In genomic region chr2:71188861-71189260, GRCm38 (mm10) we compare ENCODE assay signal across 17 mouse cellular contexts. TPM values are rescaled to one million over a fixed set of nuclear protein-coding genes. Genes with fewer than 3 reads are reported as not detected.
DNase-seq lines count a peak whose midpoint lies in the region.
"Had no signal": no experiment of that assay in that cellular context is flagged by ENCODE, and none has a peak within 500 bp of the region (broad histone marks: within the 10 kb centered on the region; RNA-seq: fewer than 3 reads in every experiment).

No protein-coding gene starts in this region.

- DNase-seq in heart, adult 11 months, result peak; percentile 22
- DNase-seq in heart, adult 9 months (ENCODE audit: low spot score in 2 of 2), result no peak
- DNase-seq in ES-CJ7 (ENCODE audit: low read depth, low spot score), result peak; percentile 84
- DNase-seq in kidney, adult 8-10 months, result peak; percentile 60 to 78
- DNase-seq in kidney, postnatal 14 days, result peak; percentile 76
- no peak for DNase-seq in right cerebral cortex, adult 18-20 months
- no peak for DNase-seq in cerebellum, adult 18-20 months
- no peak for DNase-seq in left cerebral cortex, adult 18-20 months (ENCODE audit: low spot score in 2 of 2)
- DNase-seq: adrenal gland, postnatal 36 days; cerebellum, postnatal 10 days; gastrocnemius, postnatal 14 days; heart, adult 18-20 months; heart, postnatal 14 days; layer of hippocampus, adult 9-11 months; lung, embryonic 14.5 days; lung, postnatal 36 days; right cerebral cortex, postnatal 4 days had no signal

RNA-seq across cellular contexts. Expression of gene Dync1i2, which starts 22.6 kb away (rescaled TPM):
- total RNA-seq in left cerebral cortex, adult 18-20 months (2021), result 100 to 1,000 TPM; 124 to 125 TPM

Comparison
In these comparisons a context has a peak if more than half of its experiments do, and no peak if none do; other contexts are left out.
1. DNase-seq: peak in heart, adult 11 months (single experiment), ES-CJ7 (single experiment), kidney, adult 8-10 months (2 of 2) and kidney, postnatal 14 days (single experiment); none in heart, adult 9 months (0 of 2), right cerebral cortex, adult 18-20 months (single experiment), cerebellum, adult 18-20 months (0 of 2) and left cerebral cortex, adult 18-20 months (0 of 2).